Mouse (Mus musculus) adrenal gland, postnatal 36 days (tissue): ENCODE data around the gene Art5. TPM values are rescaled to one million over a fixed set of nuclear protein-coding genes. Genes with fewer than 3 reads are reported as not detected.
A peak's percentile ranks its signal among the peaks of the same experiment; 100 is the strongest.
"Not testable (repeated sequence)": the region's sequence is repeated elsewhere in the genome, so short reads cannot be mapped to it uniquely, and the experiment has no call there.

ENCODE experiments used
- DNase-seq, 2 experiments: peaks; one replicate each; pipeline ENCODE4 v3.0.0; 2021; ENCODE audit warnings: mixed read lengths in 1 of 2
- total RNA-seq, 2 experiments: library from RNA; stranded (reverse); gene quantifications; 2 replicates each; pipeline ENCODE4 v1.2.3; 2021

Gene Art5
- total RNA-seq, 2 experiments from 2014 or later: not detected

- DNase-seq: no peak
Observed at GRCm38 (mm10) chr7:102081784-102082183, 27.5 kb downstream of the Art5 start.

- DNase-seq: no peak
Observed at GRCm38 (mm10) chr7:102080311-102080710, 29.0 kb downstream of the Art5 start.

GRCm38 (mm10) chr7:102078517-102078916 lies 30.8 kb downstream of the Art5 start:
- DNase-seq: peak in 1 of 2 experiments; percentile 51

- DNase-seq: peak in 1 of 2 experiments; percentile 41
Observed at GRCm38 (mm10) chr7:102076714-102077296, 32.5 kb downstream of the Art5 start.

- DNase-seq: no peak
Observed at GRCm38 (mm10) chr7:102066363-102066762, 42.9 kb downstream of the Art5 start.

- peak; percentile 95 to 97 for DNase-seq
Observed at GRCm38 (mm10) chr7:102065046-102065891, 44.0 kb downstream of the Art5 start, which contains the start of the genes Rnf121, Xndc1 and Xntrpc. Rnf121 (minus strand) TSS chr7:102065469. Xndc1 (plus strand) TSS chr7:102065511. Xntrpc (plus strand) TSS chr7:102065713.

GRCm38 (mm10) chr7:102064655-102065045 lies 44.6 kb downstream of the Art5 start:
- peak in 1 of 2 experiments; percentile 13 for DNase-seq

- DNase-seq: no peak
Observed at GRCm38 (mm10) chr7:102063891-102064290, 45.4 kb downstream of the Art5 start.

- DNase-seq: no peak
Observed at GRCm38 (mm10) chr7:102062203-102062602, 47.1 kb downstream of the Art5 start.

GRCm38 (mm10) chr7:102061353-102061752 lies 47.9 kb downstream of the Art5 start:
- DNase-seq: no peak

- not testable (repeated sequence) for DNase-seq
Observed at GRCm38 (mm10) chr7:102048524-102048923, 60.8 kb downstream of the Art5 start.

Other genes starting within 250 kb of the Art5 start
- gene Anapc15, start 245.8 kb downstream of the Art5 start, total RNA-seq: 10 to 100 TPM; 27.4 to 33.2 TPM
- gene Folr1, start 238.7 kb downstream of the Art5 start, total RNA-seq: 1 to 10 TPM in 1 of 2 experiments, not detected in 1; 4.9 TPM
- 100 to 1,000 TPM in 1 of 2 experiments, 10 to 100 TPM in 1; 99.1 to 110 TPM for gene Lamtor1, start 203.6 kb downstream of the Art5 start, total RNA-seq
- gene Tomt, start 203.1 kb downstream of the Art5 start, total RNA-seq: not detected
- gene Lrrc51, start 175.6 kb downstream of the Art5 start, total RNA-seq: 10 to 100 TPM; 13.8 to 14.9 TPM
- gene Numa1, start 175.4 kb downstream of the Art5 start, total RNA-seq: 100 to 1,000 TPM; 153 to 161 TPM
- 1 to 10 TPM; 7.6 to 9.6 TPM for gene Il18bp, start 90.8 kb downstream of the Art5 start, total RNA-seq
- gene Rnf121, start 44.0 kb downstream of the Art5 start, total RNA-seq: 10 to 100 TPM; 33.0 to 38.6 TPM
- gene Xndc1, start 44.0 kb downstream of the Art5 start, total RNA-seq: 10 to 100 TPM in 1 of 2 experiments, 1 to 10 TPM in 1; 9.7 to 12.2 TPM
- 1 to 10 TPM in 1 of 2 experiments, under 1 TPM in 1; 0.70 to 1.0 TPM for gene Xntrpc, start 43.8 kb downstream of the Art5 start, total RNA-seq
- under 1 TPM in 1 of 2 experiments, not detected in 1; 0.46 TPM for gene Trpc2, start 26.4 kb downstream of the Art5 start, total RNA-seq
- not detected for gene Art1, start 7.7 kb downstream of the Art5 start, total RNA-seq
- not detected for gene Chrna10, start 7.3 kb upstream of the Art5 start, total RNA-seq
- 10 to 100 TPM; 61.1 to 78.2 TPM for gene Nup98, start 100.7 kb upstream of the Art5 start, total RNA-seq
- gene Pgap2, start 100.7 kb upstream of the Art5 start, total RNA-seq: 100 to 1,000 TPM in 1 of 2 experiments, 10 to 100 TPM in 1; 64.1 to 103 TPM
- gene Rhog, start 146.6 kb upstream of the Art5 start, total RNA-seq: 10 to 100 TPM; 53.8 to 55.6 TPM
- gene Stim1, start 158.3 kb upstream of the Art5 start, total RNA-seq: 10 to 100 TPM; 63.5 to 73.1 TPM